Mouse (Mus musculus) embryonic facial prominence, embryonic 15.5 days (tissue): ENCODE results near the gene Mfsd2b. TPM values are rescaled to one million over a fixed set of nuclear protein-coding genes. Genes with fewer than 3 reads are reported as not detected.
A peak's percentile ranks its signal among the peaks of the same experiment; 100 is the strongest.

ENCODE experiments used
- ATAC-seq: fragments of 200-750 bp; cut with Nextera tagmentation; 2 replicates; pipeline ENCODE4 v1.8.0; 2017; ENCODE audit warnings: low read depth, moderate TSS enrichment; ENCODE audit not compliant: insufficient number of reproducible peaks, low FRiP score, low TSS enrichment
- H3K27ac ChIP-seq: fragments of 300-500 bp; sonication (generic); replicated peaks from 2 replicates; pipeline ENCODE4 v1.5.1; 2015; ENCODE audit warnings: mild to moderate bottlenecking, inconsistent platforms
- H3K27me3 ChIP-seq: fragments of 300-500 bp; sonication (generic); 2 replicates; pipeline ENCODE4 v1.6.1; 2015; ENCODE audit warnings: inconsistent platforms
- H3K36me3 ChIP-seq: fragments of 300-500 bp; sonication (generic); 2 replicates; pipeline ENCODE4 v1.6.1; 2015; ENCODE audit warnings: mild to moderate bottlenecking, inconsistent platforms
- H3K4me1 ChIP-seq: fragments of 300-500 bp; sonication (generic); 2 replicates; pipeline ENCODE4 v1.6.1; 2015; ENCODE audit warnings: inconsistent platforms
- H3K4me2 ChIP-seq: fragments of 300-500 bp; sonication (generic); replicated peaks from 2 replicates; pipeline ENCODE4 v1.6.1; 2015; ENCODE audit warnings: mild to moderate bottlenecking, inconsistent platforms
- H3K4me3 ChIP-seq: fragments of 300-500 bp; sonication (generic); replicated peaks from 2 replicates; pipeline ENCODE4 v1.5.1; 2015; ENCODE audit warnings: mild to moderate bottlenecking, inconsistent platforms
- H3K9ac ChIP-seq: fragments of 300-500 bp; sonication (generic); 2 replicates; pipeline ENCODE4 v1.6.1; 2015; ENCODE audit warnings: inconsistent platforms
- H3K9me3 ChIP-seq: fragments of 300-500 bp; sonication (generic); replicated peaks from 2 replicates; pipeline ENCODE4 v1.6.1; 2016; ENCODE audit warnings: inconsistent platforms
- WGBS: fragments of 180-500 bp; shearing (Covaris S2); methylation state at CpG from one replicate; pipeline ENCODE4 v1.1.7; 2015; 5-methylcytosine and 5-hydroxymethylcytosine counted together
- polyA plus RNA-seq: library from polyadenylated mRNA; unstranded; fragments of >200 nt; fragmentation: Nextera tagmentation; extraction: Ambion mirVana; gene quantifications from 2 replicates; pipeline ENCODE4 v1.2.1, GENCODE M21; 2015

Mfsd2b gene
- polyA plus RNA-seq, 1 experiment from 2014 or later = 0.88 TPM

GRCm38 (mm10) chr12:4842890-4843597 is 31.1 kb downstream of the Mfsd2b start, which contains the start of gene Wdcp:
TSS of gene Wdcp (plus strand) at chr12:4843303.
- peak; percentile 88 for ATAC-seq
- Histone ChIP-seq H3K4me2 (peak within 1 kb of the TSS; percentile 97), H3K9ac (peak within 1 kb of the TSS; percentile 23), H3K27ac (peak within 1 kb of the TSS; percentile 55), H3K36me3 (no peaks in the 10 kb centered on the region), H3K4me1 (peaks cover 27% of the 10 kb centered on the region), H3K4me3 (peak within 1 kb of the TSS; percentile 83), H3K9me3 (no peaks in the 10 kb centered on the region), H3K27me3 (no peaks in the 10 kb centered on the region; the same call in 1 of the 2 replicates)
- 1% methylated on average over 30 of the region's 30 CpGs for WGBS

GRCm38 (mm10) chr12:4842456-4842855 is 31.7 kb downstream of the Mfsd2b start:
- Histone ChIP-seq H3K4me3 (no peak overlapping the region), H3K9ac (no peak overlapping the region), H3K4me2 (peak overlapping the region; percentile 61; the same call in 1 of the 2 replicates), H3K36me3 (no peaks in the 10 kb centered on the region), H3K9me3 (no peaks in the 10 kb centered on the region), H3K4me1 (peaks cover 27% of the 10 kb centered on the region), H3K27ac (no peak overlapping the region), H3K27me3 (no peaks in the 10 kb centered on the region; the same call in 1 of the 2 replicates)
- ATAC-seq = no peak
- 86% methylated on average over 8 of the region's 8 CpGs for WGBS

- ATAC-seq = peak; percentile 64
- Histone ChIP-seq H3K9ac (peak within 1 kb of the TSS; percentile 63), H3K9me3 (no peaks in the 10 kb centered on the region), H3K27ac (0 out of 2 replicates have a peak within 1 kb of the TSS, but pooled peaks have one; percentile 7), H3K27me3 (no peaks in the 10 kb centered on the region; the same call in 1 of the 2 replicates), H3K4me3 (peak within 1 kb of the TSS; percentile 83), H3K4me2 (peak within 1 kb of the TSS; percentile 97), H3K36me3 (no peaks in the 10 kb centered on the region), H3K4me1 (peaks cover 27% of the 10 kb centered on the region)
- WGBS = under 1% methylated on average over 37 of the region's 37 CpGs
Measured at GRCm38 (mm10) chr12:4841392-4841887, 32.7 kb downstream of the Mfsd2b start, which contains the start of gene Fkbp1b. TSS of gene Fkbp1b (minus strand) at chr12:4841591.

GRCm38 (mm10) chr12:4840741-4841140 is 33.4 kb downstream of the Mfsd2b start:
- Histone ChIP-seq H3K4me1 (peaks cover 27% of the 10 kb centered on the region), H3K27ac (no peak overlapping the region), H3K4me3 (peak overlapping the region; percentile 83), H3K9me3 (no peaks in the 10 kb centered on the region), H3K36me3 (no peaks in the 10 kb centered on the region), H3K4me2 (peak overlapping the region; percentile 97), H3K27me3 (no peaks in the 10 kb centered on the region; the same call in 1 of the 2 replicates), H3K9ac (peak overlapping the region; percentile 63)
- ATAC-seq = no peak
- under 1% methylated on average over 11 of the region's 11 CpGs for WGBS

DNA sequence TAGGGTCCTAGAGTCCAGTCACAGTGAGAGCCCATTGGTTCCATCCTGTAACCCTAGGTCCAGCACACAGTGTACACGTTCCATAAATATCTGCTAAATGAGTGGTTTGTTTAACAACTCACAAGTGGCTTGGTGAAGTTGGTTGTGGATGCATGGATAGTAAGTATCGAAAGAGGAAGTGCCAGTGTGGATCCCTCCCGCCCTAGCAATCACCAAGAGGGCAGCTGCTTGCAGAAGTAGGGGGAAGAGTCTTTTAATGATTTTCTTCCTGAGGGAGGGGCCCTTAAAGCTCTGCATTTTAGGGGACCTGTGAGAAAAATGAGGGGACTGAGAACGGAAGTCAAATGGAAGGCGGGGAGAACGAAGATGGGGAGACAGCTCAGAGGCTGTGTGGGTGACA is 34.1 kb downstream of the Mfsd2b start:
- Histone ChIP-seq H3K4me3 (no peak overlapping the region), H3K27me3 (no peaks in the 10 kb centered on the region; the same call in 1 of the 2 replicates), H3K27ac (no peak overlapping the region), H3K9me3 (no peaks in the 10 kb centered on the region), H3K9ac (no peak overlapping the region), H3K4me2 (peak overlapping the region; percentile 97), H3K36me3 (no peaks in the 10 kb centered on the region), H3K4me1 (peaks cover 27% of the 10 kb centered on the region)
- WGBS = 58% methylated on average over 6 of the region's 6 CpGs
- no peak for ATAC-seq

- Histone ChIP-seq H3K27me3 (no peaks in the 10 kb centered on the region; the same call in 1 of the 2 replicates), H3K9ac (no peak overlapping the region), H3K4me3 (no peak overlapping the region), H3K4me1 (peaks cover 16% of the 10 kb centered on the region), H3K4me2 (no peak overlapping the region), H3K9me3 (no peaks in the 10 kb centered on the region), H3K27ac (no peak overlapping the region), H3K36me3 (peaks cover 15% of the 10 kb centered on the region)
- no peak for ATAC-seq
- 39% methylated on average over 4 of the region's 4 CpGs for WGBS
Measured at GRCm38 (mm10) chr12:4836959-4837358, 37.2 kb downstream of the Mfsd2b start.

- Histone ChIP-seq H3K9ac (no peak overlapping the region), H3K36me3 (peaks cover 69% of the 10 kb centered on the region), H3K9me3 (no peaks in the 10 kb centered on the region), H3K4me2 (no peak overlapping the region), H3K27ac (no peak overlapping the region), H3K27me3 (no peaks in the 10 kb centered on the region), H3K4me3 (no peak overlapping the region), H3K4me1 (no peaks in the 10 kb centered on the region)
- 78% methylated on average over 3 of the region's 3 CpGs for WGBS
- ATAC-seq = no peak
Measured at GRCm38 (mm10) chr12:4827256-4827655, 46.9 kb downstream of the Mfsd2b start.

DNA sequence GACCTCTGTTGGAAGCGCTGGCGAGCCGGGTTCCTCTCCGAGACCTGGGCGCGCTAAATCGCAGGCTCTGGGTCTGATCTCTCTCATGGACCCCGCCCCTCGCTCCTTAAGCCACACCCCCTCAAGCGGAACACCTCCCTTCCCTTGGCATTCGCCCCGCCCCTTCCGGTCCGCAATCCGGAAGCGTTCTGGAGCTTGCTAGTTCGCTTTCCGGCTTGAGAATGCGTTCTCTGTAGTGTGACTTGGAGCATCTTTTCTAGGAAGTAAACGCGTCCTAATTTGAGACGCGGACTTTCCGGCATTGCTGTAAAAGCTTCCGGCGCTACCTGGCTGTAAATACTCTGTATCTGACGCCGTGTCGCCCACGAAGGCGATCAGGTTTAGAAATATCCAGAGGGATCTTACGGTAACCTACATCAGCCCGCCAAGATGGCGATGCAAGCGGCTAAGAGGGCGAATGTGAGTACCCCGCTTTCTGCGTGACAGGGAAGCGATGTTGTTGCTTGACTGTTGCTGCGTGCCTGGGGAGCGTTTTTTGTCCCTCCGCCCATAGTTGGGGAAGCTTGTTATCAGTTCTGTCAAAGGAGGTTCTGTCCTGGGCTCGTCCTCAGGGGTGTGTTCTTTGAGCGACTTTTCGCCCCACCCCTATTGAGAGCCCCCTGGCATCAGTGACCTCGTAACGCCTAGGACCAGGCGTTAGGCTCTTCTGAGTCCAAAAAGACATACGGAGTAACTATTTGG is 56.6 kb downstream of the Mfsd2b start, which contains the start of gene Sf3b6:
Gene Sf3b6 (plus strand): TSS at position 184 of the 741 bp plus-strand sequence.
- H3K4me1 ChIP-seq = peaks cover 23% of the 10 kb centered on the region
- ATAC-seq = peak; percentile 96
- H3K4me2 ChIP-seq = peak within 1 kb of the TSS; percentile 72
- H3K36me3 ChIP-seq = peaks cover 22% of the 10 kb centered on the region
- H3K27me3 ChIP-seq = no peaks in the 10 kb centered on the region
- WGBS = under 1% methylated on average over 48 of the region's 49 CpGs
- H3K9ac ChIP-seq = peak within 1 kb of the TSS; percentile 77
- H3K9me3 ChIP-seq = no peaks in the 10 kb centered on the region
- H3K27ac ChIP-seq = peak within 1 kb of the TSS; percentile 91
- peak within 1 kb of the TSS; percentile 82 for H3K4me3 ChIP-seq

- Histone ChIP-seq H3K9ac (peak overlapping the region; percentile 55), H3K4me1 (peaks cover 23% of the 10 kb centered on the region), H3K4me3 (peak overlapping the region; percentile 82), H3K27ac (peak overlapping the region; percentile 91), H3K9me3 (no peaks in the 10 kb centered on the region), H3K4me2 (peak overlapping the region; percentile 72), H3K36me3 (peaks cover 15% of the 10 kb centered on the region), H3K27me3 (no peaks in the 10 kb centered on the region)
- peak; percentile 64 for ATAC-seq
- 8% methylated on average over 24 of the region's 24 CpGs for WGBS
Measured at GRCm38 (mm10) chr12:4816680-4817360, 57.3 kb downstream of the Mfsd2b start.

DNA sequence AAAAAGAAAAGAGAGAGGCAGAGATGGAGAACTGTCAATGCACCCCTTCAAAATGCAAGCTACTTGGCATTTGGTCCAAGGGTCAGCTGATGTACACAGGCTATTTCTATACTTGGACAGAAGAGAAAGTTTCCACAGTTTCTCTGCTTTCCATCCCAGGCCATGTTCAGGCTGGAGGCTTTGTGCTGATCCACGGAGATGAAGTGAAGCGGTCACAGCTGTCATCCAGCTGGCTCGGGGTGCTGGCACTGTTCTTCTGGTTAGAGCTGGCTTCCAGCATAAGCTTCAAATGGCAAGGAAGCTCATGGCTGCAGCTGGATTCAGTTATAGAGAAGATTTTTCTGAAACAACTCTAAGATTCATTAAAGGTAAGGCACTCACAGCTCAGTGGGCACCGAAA is 60.5 kb downstream of the Mfsd2b start:
- 47% methylated on average over 4 of the region's 4 CpGs for WGBS
- no peak overlapping the region for H3K4me3 ChIP-seq

More for the DNA sequence above, 60.5 kb downstream of the Mfsd2b start:
- no peaks in the 10 kb centered on the region for H3K36me3 ChIP-seq
- peak; percentile 26; the same call in 1 of the 2 replicates for ATAC-seq
- H3K9ac ChIP-seq = no peak overlapping the region
- H3K9me3 ChIP-seq = no peaks in the 10 kb centered on the region
- no peak overlapping the region for H3K4me2 ChIP-seq
- H3K4me1 ChIP-seq = peaks cover 18% of the 10 kb centered on the region
- no peak overlapping the region; the same call in 1 of the 2 replicates for H3K27ac ChIP-seq
- H3K27me3 ChIP-seq = no peaks in the 10 kb centered on the region
